Mouse (Mus musculus) neural tube, embryonic 14.5 days (tissue): ENCODE measurements around the gene Lmod1. TPM values are rescaled to one million over a fixed set of nuclear protein-coding genes. Genes with fewer than 3 reads are reported as not detected.

Source experiments
- ATAC-seq: fragments of 200-750 bp; cut with Nextera tagmentation; 2 replicates; pipeline ENCODE4 v1.8.0; 2017; ENCODE audit warnings: low read depth, mild to moderate bottlenecking, moderate TSS enrichment, moderate library complexity
- H3K27ac ChIP-seq: fragments of 300-500 bp; sonication (generic); 2 replicates; pipeline ENCODE4 v1.5.1; 2014; ENCODE audit warnings: low read depth, mild to moderate bottlenecking, control low read depth, low read length, moderate library complexity, mixed read lengths
- H3K27me3 ChIP-seq: fragments of 300-500 bp; sonication (generic); 2 replicates; pipeline ENCODE4 v1.6.1; 2014; ENCODE audit warnings: low read length; ENCODE audit not compliant: control insufficient read depth, insufficient read depth
- H3K36me3 ChIP-seq: fragments of 300-500 bp; sonication (generic); 2 replicates; pipeline ENCODE4 v1.6.1; 2014; ENCODE audit warnings: low read length, mixed read lengths; ENCODE audit not compliant: control insufficient read depth, insufficient read depth
- H3K4me1 ChIP-seq: fragments of 300-500 bp; sonication (generic); 2 replicates; pipeline ENCODE4 v1.6.1; 2014; ENCODE audit warnings: low read length; ENCODE audit not compliant: control insufficient read depth, insufficient read depth
- H3K4me2 ChIP-seq: fragments of 300-500 bp; sonication (generic); 2 replicates; pipeline ENCODE4 v1.6.1; 2014; ENCODE audit warnings: mild to moderate bottlenecking, low read depth, low read length, control low read depth
- H3K4me3 ChIP-seq: fragments of 300-500 bp; sonication (generic); 2 replicates; pipeline ENCODE4 v1.5.1; 2014; ENCODE audit warnings: low read depth, low read length, control low read depth, mixed read lengths
- H3K9ac ChIP-seq: fragments of 300-500 bp; sonication (generic); replicated peaks from 2 replicates; pipeline ENCODE4 v1.6.1; 2014; ENCODE audit warnings: low read depth, mild to moderate bottlenecking, control low read depth, low read length, mixed read lengths
- H3K9me3 ChIP-seq: fragments of 300-500 bp; sonication (generic); 2 replicates; pipeline ENCODE4 v1.6.1; 2016; ENCODE audit warnings: low read length; ENCODE audit not compliant: control insufficient read depth
- WGBS: fragments of 180-500 bp; shearing (Covaris S2); extraction: QIAGEN DNeasy Blood & Tissue Kit; methylation state at CpG from one replicate; pipeline ENCODE4 v1.1.7; 2014; 5-methylcytosine and 5-hydroxymethylcytosine counted together
- polyA plus RNA-seq: library from polyadenylated mRNA; unstranded; fragments of >200 nt; fragmentation: Nextera tagmentation; extraction: Ambion mirVana; gene quantifications from 2 replicates; pipeline ENCODE4 v1.2.1, GENCODE M21; 2014

The Lmod1 gene
- polyA plus RNA-seq, 1 experiment from 2014 or later, result 0.17 TPM

- no peaks in the 10 kb centered on the region for H3K27me3 ChIP-seq
- H3K4me1 ChIP-seq, result no peaks in the 10 kb centered on the region
- no peak overlapping the region for H3K4me2 ChIP-seq
- H3K4me3 ChIP-seq, result no peak overlapping the region
- no peak for ATAC-seq
- H3K27ac ChIP-seq, result no peak overlapping the region
- peaks cover 68% of the 10 kb centered on the region for H3K36me3 ChIP-seq
- no peak overlapping the region for H3K9ac ChIP-seq
- H3K9me3 ChIP-seq, result no peaks in the 10 kb centered on the region
- WGBS, result 88% methylated on average over 4 of the region's 4 CpGs
These were observed 87.5 kb downstream of the Lmod1 start for GRCm38 (mm10) chr1:135412130-135412529.

GRCm38 (mm10) chr1:135413996-135414395, 89.4 kb downstream of the Lmod1 start:
- Histone ChIP-seq H3K27me3 (no peaks in the 10 kb centered on the region), H3K4me3 (no peak overlapping the region), H3K4me1 (no peaks in the 10 kb centered on the region), H3K36me3 (peaks cover 69% of the 10 kb centered on the region), H3K9ac (no peak overlapping the region), H3K27ac (no peak overlapping the region), H3K9me3 (no peaks in the 10 kb centered on the region), H3K4me2 (no peak overlapping the region)
- no peak for ATAC-seq

Other genes with a start within 250 kb of the Lmod1 start
- 1.4 TPM in 2 replicates for gene Lgr6, start 219.5 kb upstream of the Lmod1 start, polyA plus RNA-seq
- gene Ptpn7, start 192.1 kb upstream of the Lmod1 start, polyA plus RNA-seq, result 0.15 and 0.58 TPM in 2 replicates
- gene Arl8a, start 178.0 kb upstream of the Lmod1 start, polyA plus RNA-seq, result 335 and 370 TPM in 2 replicates
- 0.94 and 0.95 TPM in 2 replicates for gene Gpr37l1, start 157.1 kb upstream of the Lmod1 start, polyA plus RNA-seq
- gene Elf3, start 66.2 kb upstream of the Lmod1 start, polyA plus RNA-seq, result 0.27 and 0.35 TPM in 2 replicates
- gene Rnpep, start 40.7 kb upstream of the Lmod1 start, polyA plus RNA-seq, result 89.5 and 107 TPM in 2 replicates
- 160 and 161 TPM in 2 replicates for gene Timm17a, start 11.0 kb upstream of the Lmod1 start, polyA plus RNA-seq
- gene Shisa4, start 50.4 kb downstream of the Lmod1 start, polyA plus RNA-seq, result 59.6 and 75.5 TPM in 2 replicates
- gene Ipo9, start 105.7 kb downstream of the Lmod1 start, polyA plus RNA-seq, result 127 and 156 TPM in 2 replicates